Mouse (Mus musculus): Measurements from ENCODE around the gene Sorbs2. TPM values are rescaled to one million over a fixed set of nuclear protein-coding genes. Genes with fewer than 3 reads are reported as not detected.
A peak's percentile ranks its signal among the peaks of the same experiment; 100 is the strongest.

The Sorbs2 gene
- total RNA-seq, 2 experiments from 2014 or later: 32.8 to 80.8 TPM

- DNase-seq: no peak
- no peak for TF ChIP-seq CTCF (IDR thresholded peaks at IDR 0.05)
- intact Hi-C loops (cut with DNase I): no loop called here
These were observed 291.9 kb downstream of the Sorbs2 start for GRCm38 (mm10) chr8:45799517-45799916.

GRCm38 (mm10) chr8:45808597-45808996 lies 301.0 kb downstream of the Sorbs2 start:
- Histone ChIP-seq H3K4me3 (no peak overlapping the region), H3K27ac (no peak overlapping the region)
- no peak for DNase-seq
- no peak for TF ChIP-seq CTCF (IDR thresholded peaks at IDR 0.05)
- intact Hi-C loops (cut with DNase I): no loop called here

More at GRCm38 (mm10) chr8:45799517-45799916, 291.9 kb downstream of the Sorbs2 start:
- Histone ChIP-seq H3K27ac (no peak overlapping the region), H3K4me3 (no peak overlapping the region)

GRCm38 (mm10) chr8:45816765-45817426 lies 309.3 kb downstream of the Sorbs2 start:
- DNase-seq: peak; percentile 44
- intact Hi-C loops (cut with DNase I): loop anchor here (1.0 kb wide), 1 partner anchor 117 kb away; the partner anchor contains the start of gene Ccdc110
- no peak overlapping the region for H3K27ac ChIP-seq
- H3K4me3 ChIP-seq: no peak overlapping the region
- TF ChIP-seq CTCF (IDR thresholded peaks at IDR 0.05): peak; percentile 92

GRCm38 (mm10) chr8:45821650-45822049 lies 314.1 kb downstream of the Sorbs2 start:
- intact Hi-C loops (cut with DNase I): no loop called here
- Histone ChIP-seq H3K27ac (no peak overlapping the region), H3K4me3 (no peak overlapping the region)
- TF ChIP-seq CTCF (IDR thresholded peaks at IDR 0.05): no peak
- DNase-seq: no peak

- Histone ChIP-seq H3K27ac (peak overlapping the region; percentile 90), H3K4me3 (no peak overlapping the region)
- DNase-seq: peak; percentile 68
- intact Hi-C loops (cut with DNase I): loop anchor here (2.0 kb wide), 2 partner anchors 43 to 55 kb away; partner anchors contain the start of gene Pdlim3
- no peak for TF ChIP-seq CTCF (IDR thresholded peaks at IDR 0.05)
These were observed 322.5 kb downstream of the Sorbs2 start for GRCm38 (mm10) chr8:45829985-45830548.

GRCm38 (mm10) chr8:45833896-45834295 lies 326.3 kb downstream of the Sorbs2 start:
- DNase-seq: no peak
- intact Hi-C loops (cut with DNase I): no loop called here
- peak overlapping the region; percentile 82 for H3K27ac ChIP-seq
- TF ChIP-seq CTCF (IDR thresholded peaks at IDR 0.05): no peak
- no peak overlapping the region for H3K4me3 ChIP-seq

- intact Hi-C loops (cut with DNase I): no loop called here
These were observed 335.7 kb downstream of the Sorbs2 start for GRCm38 (mm10) chr8:45843306-45843705.

GRCm38 (mm10) chr8:45844097-45844885 lies 336.7 kb downstream of the Sorbs2 start:
- intact Hi-C loops (cut with DNase I): no loop called here
- TF ChIP-seq CTCF (IDR thresholded peaks at IDR 0.05): no peak
- no peak for DNase-seq

More at GRCm38 (mm10) chr8:45843306-45843705, 335.7 kb downstream of the Sorbs2 start:
- TF ChIP-seq CTCF (IDR thresholded peaks at IDR 0.05): no peak
- no peak overlapping the region for H3K4me3 ChIP-seq
- DNase-seq: no peak
- H3K27ac ChIP-seq: no peak overlapping the region

GRCm38 (mm10) chr8:45844911-45845481 lies 337.4 kb downstream of the Sorbs2 start:
- peak overlapping the region; percentile 23; the same call in 1 of the 2 replicates for H3K4me3 ChIP-seq
- TF ChIP-seq CTCF (IDR thresholded peaks at IDR 0.05): peak; percentile 8; the same call in 1 of the 2 replicates
- intact Hi-C loops (cut with DNase I): no loop called here
- peak overlapping the region; percentile 79 for H3K27ac ChIP-seq
- DNase-seq: no peak

More at GRCm38 (mm10) chr8:45844097-45844885, 336.7 kb downstream of the Sorbs2 start:
- peak overlapping the region; percentile 23; the same call in 1 of the 2 replicates for H3K4me3 ChIP-seq
- peak overlapping the region; percentile 79 for H3K27ac ChIP-seq

GRCm38 (mm10) chr8:45845906-45846305 lies 338.3 kb downstream of the Sorbs2 start:
- intact Hi-C loops (cut with DNase I): no loop called here
- TF ChIP-seq CTCF (IDR thresholded peaks at IDR 0.05): no peak
- H3K4me3 ChIP-seq: no peak overlapping the region
- no peak for DNase-seq
- H3K27ac ChIP-seq: no peak overlapping the region

- DNase-seq: no peak
- no peak overlapping the region for H3K4me3 ChIP-seq
- intact Hi-C loops (cut with DNase I): no loop called here
- H3K27ac ChIP-seq: no peak overlapping the region
- TF ChIP-seq CTCF (IDR thresholded peaks at IDR 0.05): no peak
These were observed 347.5 kb downstream of the Sorbs2 start for GRCm38 (mm10) chr8:45855118-45855517.

GRCm38 (mm10) chr8:45857734-45858133 lies 350.1 kb downstream of the Sorbs2 start:
- no peak for TF ChIP-seq CTCF (IDR thresholded peaks at IDR 0.05)
- H3K4me3 ChIP-seq: no peak overlapping the region
- intact Hi-C loops (cut with DNase I): no loop called here
- H3K27ac ChIP-seq: no peak overlapping the region
- no peak for DNase-seq
